Mouse (Mus musculus): ENCODE data around the gene Fbxl20. TPM values are rescaled to one million over a fixed set of nuclear protein-coding genes. Genes with fewer than 3 reads are reported as not detected.

The Fbxl20 gene
- polyA plus RNA-seq, 1 experiment from 2014 or later, result 13.0 TPM

DNA sequence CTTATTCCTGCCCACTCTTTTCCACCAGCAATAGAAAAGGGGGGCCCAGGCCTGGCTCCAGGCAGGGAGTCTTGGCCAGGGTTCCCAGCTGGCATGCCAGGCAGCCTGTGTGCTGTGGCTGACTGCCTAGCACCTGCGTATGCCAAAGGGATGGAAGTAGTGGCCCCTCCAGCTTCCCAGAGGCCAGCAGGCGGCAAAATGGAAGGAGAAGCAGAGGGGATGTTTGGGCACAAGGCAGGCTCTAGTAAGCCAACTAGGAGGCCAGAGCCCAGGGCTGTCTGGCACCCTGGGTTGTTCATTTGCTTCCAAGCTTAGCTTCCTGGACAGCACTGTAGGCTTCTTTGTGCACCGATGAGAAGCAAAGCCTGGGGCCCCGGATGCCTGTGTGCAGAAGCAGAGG lies 102.5 kb downstream of the Fbxl20 start:
- Histone ChIP-seq H3K9ac (no peak overlapping the region), H3K4me1 (replicated peaks) (peaks cover 31% of the 10 kb centered on the region), H3K9me3 (replicated peaks) (no peaks in the 10 kb centered on the region), H3K4me3 (no peak overlapping the region), H3K36me3 (no peaks in the 10 kb centered on the region), H3K4me2 (no peak overlapping the region), H3K27ac (no peak overlapping the region), H3K27me3 (peaks cover 39% of the 10 kb centered on the region)
- WGBS, result 66% methylated on average over 4 of the region's 4 CpGs
- no peak for ATAC-seq (replicated peaks; ENCODE audit: insufficient number of reproducible peaks, insufficient read depth, low FRiP score, low read depth)

DNA sequence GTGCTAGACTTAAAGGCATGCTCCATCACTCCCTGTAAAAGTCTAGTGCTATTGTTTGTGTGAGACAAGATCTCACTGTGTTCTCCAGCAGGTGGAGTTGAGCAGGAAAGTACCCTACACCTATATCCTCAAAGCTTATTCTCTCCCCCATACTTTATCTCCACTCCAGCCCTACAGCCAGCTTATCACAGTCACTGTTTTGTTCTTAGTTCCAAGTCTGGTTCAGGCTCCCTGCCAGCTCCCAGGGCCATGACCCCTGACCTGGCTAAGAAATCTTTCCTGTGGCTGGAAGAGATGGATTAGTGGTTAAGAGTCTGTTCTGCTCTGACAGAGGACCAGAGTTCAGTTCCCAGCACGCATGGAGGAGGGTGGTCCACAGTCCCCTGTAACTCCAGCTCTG lies 103.7 kb downstream of the Fbxl20 start:
- no peaks in the 10 kb centered on the region for H3K9me3 ChIP-seq (replicated peaks)
- ATAC-seq (replicated peaks; ENCODE audit: insufficient number of reproducible peaks, insufficient read depth, low FRiP score, low read depth), result no peak
- H3K27me3 ChIP-seq, result peaks cover 26% of the 10 kb centered on the region
- H3K36me3 ChIP-seq, result no peaks in the 10 kb centered on the region
- no peak overlapping the region for H3K27ac ChIP-seq
- WGBS, result 64% methylated on average over 1 of the region's 1 CpGs
- H3K4me1 ChIP-seq (replicated peaks), result peaks cover 18% of the 10 kb centered on the region
- no peak overlapping the region for H3K9ac ChIP-seq
- no peak overlapping the region for H3K4me3 ChIP-seq
- no peak overlapping the region for H3K4me2 ChIP-seq

DNA sequence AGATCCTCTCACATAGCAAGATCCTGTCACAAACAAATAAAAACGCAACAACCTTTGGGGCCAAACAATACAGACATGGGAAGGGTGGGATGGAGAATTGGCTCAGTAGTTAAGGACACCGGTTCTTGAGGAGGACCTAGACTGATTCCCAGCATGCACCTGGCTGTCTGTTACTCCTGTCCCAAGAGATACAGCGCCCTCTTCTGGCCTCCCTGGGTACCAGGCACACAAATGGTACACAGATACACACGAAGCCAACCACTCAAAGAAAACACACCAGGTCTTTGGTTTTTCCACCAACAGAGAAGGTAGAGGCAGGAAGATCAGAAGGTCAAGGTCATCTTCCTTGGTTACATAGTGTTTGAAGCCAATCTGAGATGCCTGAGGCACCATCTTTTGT lies 104.6 kb downstream of the Fbxl20 start:
- H3K9ac ChIP-seq, result no peak overlapping the region
- no peak for ATAC-seq (replicated peaks; ENCODE audit: insufficient number of reproducible peaks, insufficient read depth, low FRiP score, low read depth)
- peaks cover 10% of the 10 kb centered on the region; the same call in 1 of the 2 replicates for H3K4me1 ChIP-seq (replicated peaks)
- H3K9me3 ChIP-seq (replicated peaks), result no peaks in the 10 kb centered on the region
- no peaks in the 10 kb centered on the region for H3K36me3 ChIP-seq
- H3K4me3 ChIP-seq, result no peak overlapping the region
- WGBS, result 74% methylated on average over 4 of the region's 4 CpGs
- H3K4me2 ChIP-seq, result no peak overlapping the region
- no peak overlapping the region for H3K27ac ChIP-seq
- H3K27me3 ChIP-seq, result peaks cover 21% of the 10 kb centered on the region; the same call in 1 of the 2 replicates

DNA sequence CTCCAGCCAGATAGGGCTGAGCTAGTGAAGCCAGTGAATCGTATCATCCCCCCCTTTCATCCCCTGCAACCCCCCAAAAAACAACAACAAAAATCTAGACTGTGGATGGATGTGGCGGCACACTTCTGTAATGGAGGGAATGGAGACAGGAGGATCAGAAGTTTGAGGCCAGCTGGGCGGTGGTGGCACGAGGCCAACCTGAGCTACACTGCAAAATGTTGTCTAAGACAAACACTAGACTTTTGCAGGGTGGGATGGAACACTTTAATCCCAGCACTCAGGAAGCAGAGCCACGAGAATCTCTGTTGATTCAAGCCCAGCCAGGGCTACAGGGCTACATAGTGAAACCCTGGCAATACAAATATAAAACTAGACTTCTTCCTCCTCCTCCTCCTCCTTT lies 106.1 kb downstream of the Fbxl20 start:
- H3K27ac ChIP-seq, result no peak overlapping the region
- H3K27me3 ChIP-seq, result peaks cover 11% of the 10 kb centered on the region; the same call in 1 of the 2 replicates
- H3K9ac ChIP-seq, result no peak overlapping the region
- H3K4me2 ChIP-seq, result no peak overlapping the region
- ATAC-seq (replicated peaks; ENCODE audit: insufficient number of reproducible peaks, insufficient read depth, low FRiP score, low read depth), result no peak
- WGBS, result 53% methylated on average over 5 of the region's 5 CpGs
- H3K36me3 ChIP-seq, result no peaks in the 10 kb centered on the region
- H3K4me3 ChIP-seq, result no peak overlapping the region
- H3K9me3 ChIP-seq (replicated peaks), result no peaks in the 10 kb centered on the region
- peaks cover 5% of the 10 kb centered on the region; the same call in 1 of the 2 replicates for H3K4me1 ChIP-seq (replicated peaks)

DNA sequence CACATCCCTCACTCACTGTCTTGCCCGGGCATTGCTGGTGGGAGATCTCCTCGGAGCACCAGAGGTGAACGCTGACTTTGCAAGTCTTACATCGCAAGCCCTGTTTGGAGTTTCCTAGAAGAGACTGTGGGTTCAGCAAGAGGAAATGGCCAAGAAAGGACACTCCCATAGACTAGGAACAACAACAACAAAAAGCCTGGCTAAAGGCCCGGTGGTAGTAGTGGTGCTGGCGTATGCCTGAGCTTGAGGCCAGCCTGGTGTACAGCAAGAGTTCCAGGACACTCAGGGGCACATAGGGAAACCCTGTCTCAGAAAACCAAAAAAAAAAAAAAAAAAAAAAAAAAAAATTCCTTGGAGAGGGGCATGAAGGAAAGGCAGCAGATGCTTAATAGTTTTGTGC lies 107.5 kb downstream of the Fbxl20 start:
- Histone ChIP-seq H3K27ac (no peak overlapping the region), H3K27me3 (peaks cover 9% of the 10 kb centered on the region; the same call in 1 of the 2 replicates), H3K4me2 (no peak overlapping the region), H3K4me3 (no peak overlapping the region), H3K9ac (no peak overlapping the region), H3K36me3 (no peaks in the 10 kb centered on the region), H3K9me3 (replicated peaks) (no peaks in the 10 kb centered on the region), H3K4me1 (replicated peaks) (peaks cover 2% of the 10 kb centered on the region; the same call in 1 of the 2 replicates)
- no peak for ATAC-seq (replicated peaks; ENCODE audit: insufficient number of reproducible peaks, insufficient read depth, low FRiP score, low read depth)
- 54% methylated on average over 6 of the region's 6 CpGs for WGBS

DNA sequence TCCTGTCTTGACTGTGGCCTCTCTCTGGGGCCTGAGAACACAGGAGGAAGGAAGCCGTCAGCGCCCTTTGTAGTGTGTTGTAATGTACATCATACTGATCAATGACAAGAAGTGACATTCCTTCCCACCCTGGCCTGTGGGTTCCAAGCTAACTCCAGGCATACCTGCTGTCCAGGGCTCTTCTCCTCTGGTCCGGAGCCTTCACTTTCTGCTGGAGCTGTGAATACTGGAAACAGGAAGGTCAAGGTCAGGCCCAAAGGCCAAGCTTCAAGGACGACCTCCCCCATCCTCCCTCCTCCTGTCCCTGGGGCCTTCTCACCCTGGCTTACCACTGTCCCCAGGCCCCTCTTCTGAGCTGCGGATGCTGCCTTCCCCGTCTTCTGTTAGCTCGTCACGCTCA lies 109.2 kb downstream of the Fbxl20 start:
- no peak overlapping the region for H3K27ac ChIP-seq
- peaks cover 14% of the 10 kb centered on the region for H3K27me3 ChIP-seq
- H3K4me2 ChIP-seq, result no peak overlapping the region
- no peak for ATAC-seq (replicated peaks; ENCODE audit: insufficient number of reproducible peaks, insufficient read depth, low FRiP score, low read depth)
- no peaks in the 10 kb centered on the region for H3K9me3 ChIP-seq (replicated peaks)
- H3K9ac ChIP-seq, result no peak overlapping the region
- 76% methylated on average over 8 of the region's 8 CpGs for WGBS
- H3K36me3 ChIP-seq, result no peaks in the 10 kb centered on the region
- no peak overlapping the region for H3K4me3 ChIP-seq
- peaks cover 7% of the 10 kb centered on the region for H3K4me1 ChIP-seq (replicated peaks)

DNA sequence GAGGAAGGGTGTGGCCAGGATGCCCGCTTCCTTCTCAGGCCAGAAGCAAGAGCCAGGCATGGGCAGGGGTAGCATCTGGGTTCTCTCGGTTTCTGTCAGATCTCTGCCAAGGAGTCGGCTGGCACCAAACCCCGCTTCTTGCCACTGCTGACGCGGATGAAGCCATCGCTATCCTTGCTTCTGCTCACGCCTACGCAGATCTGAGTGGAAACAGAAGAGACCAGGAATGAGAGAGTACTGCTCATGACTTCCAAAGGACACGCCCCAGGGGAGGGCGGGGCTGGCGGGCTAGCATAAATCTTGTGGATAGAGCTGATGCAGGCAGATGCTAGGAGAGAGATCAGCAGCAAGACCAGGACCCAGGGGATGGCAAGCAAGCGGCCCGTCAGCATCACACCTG lies 112.3 kb downstream of the Fbxl20 start:
- WGBS, result 60% methylated on average over 14 of the region's 14 CpGs
- Histone ChIP-seq H3K4me1 (replicated peaks) (peaks cover 10% of the 10 kb centered on the region), H3K27me3 (peaks cover 17% of the 10 kb centered on the region), H3K9ac (no peak overlapping the region), H3K36me3 (no peaks in the 10 kb centered on the region), H3K4me3 (no peak overlapping the region), H3K4me2 (no peak overlapping the region), H3K9me3 (replicated peaks) (no peaks in the 10 kb centered on the region), H3K27ac (no peak overlapping the region)
- no peak for ATAC-seq (replicated peaks; ENCODE audit: insufficient number of reproducible peaks, insufficient read depth, low FRiP score, low read depth)

DNA sequence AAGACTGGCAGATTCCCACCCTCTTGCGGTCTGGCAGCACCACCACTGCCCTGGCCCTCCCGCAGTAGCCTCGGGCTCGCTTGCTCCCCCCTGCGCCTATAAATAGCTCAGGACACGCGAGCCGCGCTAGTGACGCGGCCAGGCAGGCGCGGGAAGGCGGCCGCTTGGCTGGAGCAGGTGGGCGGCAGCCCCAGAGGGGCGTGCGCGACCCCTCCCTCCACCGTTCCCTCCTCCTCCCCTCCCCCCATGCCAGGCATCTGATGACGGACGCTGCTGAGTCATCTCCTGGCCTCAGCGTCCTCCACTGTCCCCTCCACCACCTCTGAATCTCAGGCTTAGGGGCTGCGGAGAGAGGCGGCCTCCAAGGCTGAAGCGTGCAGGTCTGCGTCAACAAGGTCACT lies 114.2 kb downstream of the Fbxl20 start:
- peak; percentile 71 for ATAC-seq (replicated peaks; ENCODE audit: insufficient number of reproducible peaks, insufficient read depth, low FRiP score, low read depth)
- WGBS, result 0% methylated on average over 26 of the region's 27 CpGs
- peak overlapping the region; percentile 20; the same call in 1 of the 2 replicates for H3K9ac ChIP-seq

DNA sequence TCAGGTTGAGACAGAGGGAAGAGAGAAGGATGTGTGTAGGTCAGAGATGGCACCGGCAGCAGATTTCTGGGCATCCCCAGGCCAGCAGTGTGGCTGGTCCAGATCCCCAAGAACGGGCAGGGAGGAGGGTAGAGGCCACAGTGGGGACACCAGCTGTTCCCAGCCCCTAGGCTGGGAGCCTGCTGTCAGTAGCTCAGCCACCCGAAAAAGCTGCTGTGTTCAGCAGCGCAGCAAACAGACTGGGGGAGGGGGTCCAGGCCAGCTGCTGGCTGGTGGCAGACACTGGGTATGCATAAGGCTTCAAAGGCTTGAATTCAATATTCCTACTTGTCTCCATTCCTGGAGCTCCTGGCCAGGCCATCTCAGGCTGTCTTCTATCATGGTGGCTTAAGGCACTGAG lies 115.4 kb downstream of the Fbxl20 start:
- H3K4me3 ChIP-seq, result no peak overlapping the region
- H3K4me1 ChIP-seq (replicated peaks), result peaks cover 15% of the 10 kb centered on the region
- no peaks in the 10 kb centered on the region for H3K9me3 ChIP-seq (replicated peaks)
- H3K27ac ChIP-seq, result no peak overlapping the region
- peaks cover 15% of the 10 kb centered on the region for H3K36me3 ChIP-seq
- H3K4me2 ChIP-seq, result no peak overlapping the region
- WGBS, result 65% methylated on average over 4 of the region's 4 CpGs
- peaks cover 17% of the 10 kb centered on the region for H3K27me3 ChIP-seq
- no peak overlapping the region for H3K9ac ChIP-seq
- no peak for ATAC-seq (replicated peaks; ENCODE audit: insufficient number of reproducible peaks, insufficient read depth, low FRiP score, low read depth)

More for the DNA sequence above, 114.2 kb downstream of the Fbxl20 start:
- peak overlapping the region; percentile 39 for H3K4me3 ChIP-seq
- peaks cover 17% of the 10 kb centered on the region for H3K27me3 ChIP-seq
- H3K4me1 ChIP-seq (replicated peaks), result peaks cover 15% of the 10 kb centered on the region
- H3K4me2 ChIP-seq, result peak overlapping the region; percentile 70
- H3K9me3 ChIP-seq (replicated peaks), result no peaks in the 10 kb centered on the region
- peaks cover 3% of the 10 kb centered on the region; the same call in 1 of the 2 replicates for H3K36me3 ChIP-seq
- peak overlapping the region; percentile 24; the same call in 1 of the 2 replicates for H3K27ac ChIP-seq

DNA sequence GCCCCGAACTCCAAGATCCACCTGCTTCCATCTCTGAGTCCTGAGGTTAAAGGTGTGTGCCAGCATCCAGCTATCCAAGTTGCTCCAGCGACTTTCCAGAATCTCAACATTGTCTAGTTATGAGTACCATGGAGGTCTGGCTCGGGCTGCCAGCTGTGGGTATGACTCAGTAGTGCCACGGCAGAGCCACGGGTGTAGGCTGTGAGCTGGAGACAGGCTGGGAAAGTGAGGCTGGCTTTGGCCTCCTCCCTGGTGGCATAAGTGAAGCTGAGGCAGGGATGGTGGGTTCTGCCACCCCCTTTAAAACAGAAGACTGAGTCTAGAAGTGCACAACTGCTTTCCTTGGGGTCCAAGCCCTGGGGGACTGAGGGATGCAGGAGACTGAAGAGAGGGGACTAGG lies 116.1 kb downstream of the Fbxl20 start:
- Histone ChIP-seq H3K27ac (no peak overlapping the region), H3K36me3 (peaks cover 22% of the 10 kb centered on the region), H3K9me3 (replicated peaks) (no peaks in the 10 kb centered on the region), H3K4me2 (no peak overlapping the region), H3K4me1 (replicated peaks) (peaks cover 15% of the 10 kb centered on the region), H3K9ac (no peak overlapping the region), H3K4me3 (no peak overlapping the region), H3K27me3 (peaks cover 17% of the 10 kb centered on the region)
- ATAC-seq (replicated peaks; ENCODE audit: insufficient number of reproducible peaks, insufficient read depth, low FRiP score, low read depth), result no peak
- WGBS, result 85% methylated on average over 5 of the region's 5 CpGs
